Mouse (Mus musculus): ENCODE measurements at regions not wholly inside any gene's neighbourhood (a gene's known extent, or its start where the extent isn't known, plus 50 kb on each side); places are given as distances from the start of the nearest gene placed in this dataset.

DNA sequence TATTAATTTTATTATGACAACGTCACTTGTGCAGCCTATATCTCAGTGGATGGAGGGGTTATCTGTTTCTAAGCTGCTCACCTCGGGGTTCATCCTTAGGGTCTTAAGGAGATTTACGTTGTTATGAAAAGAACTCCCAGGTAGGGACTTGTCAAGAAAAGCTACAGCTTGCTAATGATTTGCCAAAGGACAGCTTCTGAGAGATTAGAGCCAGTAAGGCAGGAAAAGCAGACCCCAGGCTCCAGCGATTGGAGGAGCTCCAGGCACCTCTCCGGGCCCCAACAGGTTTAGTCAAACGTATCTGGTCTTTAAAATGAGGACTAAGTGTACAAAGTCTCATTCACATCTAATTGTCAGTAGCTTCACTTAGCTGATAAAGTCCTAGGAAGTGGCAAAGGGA is 59.8 kb upstream of the Lpar1 start:
- no peaks in the 10 kb centered on the region for H3K36me3 ChIP-seq
- H3K9me3 ChIP-seq (replicated peaks): no peaks in the 10 kb centered on the region
- H3K4me3 ChIP-seq (replicated peaks): no peak overlapping the region
- H3K4me2 ChIP-seq (replicated peaks): no peak overlapping the region
- no peak overlapping the region for H3K9ac ChIP-seq
- no peaks in the 10 kb centered on the region for H3K4me1 ChIP-seq
- H3K27ac ChIP-seq (replicated peaks): no peak overlapping the region
- ATAC-seq (ENCODE audit: insufficient number of reproducible peaks, low FRiP score, low TSS enrichment, low read depth): no peak
- H3K27me3 ChIP-seq: no peaks in the 10 kb centered on the region
- 50% methylated on average over 6 of the region's 6 CpGs for WGBS

DNA sequence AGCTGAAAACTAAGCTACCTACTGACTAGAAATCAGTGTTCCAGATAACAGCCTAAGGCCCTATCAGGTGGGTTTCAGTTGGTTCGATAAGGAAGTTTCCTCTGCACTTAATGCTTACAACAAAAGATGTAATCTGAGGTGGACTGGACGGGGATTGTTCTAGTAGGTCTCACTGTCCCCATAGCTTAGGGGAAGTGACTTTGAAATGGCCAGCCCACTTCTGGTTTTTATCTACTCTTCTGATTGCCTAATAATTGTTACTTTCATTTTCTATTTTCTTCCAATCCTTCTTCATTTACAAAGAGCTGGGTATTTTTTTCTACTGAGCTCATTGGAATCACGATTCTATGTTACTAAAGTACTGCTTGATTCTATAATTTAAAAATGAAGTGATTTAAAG is 59.3 kb upstream of the Lpar1 start:
- Histone ChIP-seq H3K9ac (no peak overlapping the region), H3K4me3 (replicated peaks) (no peak overlapping the region), H3K4me1 (no peaks in the 10 kb centered on the region), H3K36me3 (no peaks in the 10 kb centered on the region), H3K27ac (replicated peaks) (no peak overlapping the region), H3K4me2 (replicated peaks) (no peak overlapping the region), H3K9me3 (replicated peaks) (no peaks in the 10 kb centered on the region), H3K27me3 (no peaks in the 10 kb centered on the region)
- WGBS: 70% methylated on average over 3 of the region's 3 CpGs
- ATAC-seq (ENCODE audit: insufficient number of reproducible peaks, low FRiP score, low TSS enrichment, low read depth): no peak

DNA sequence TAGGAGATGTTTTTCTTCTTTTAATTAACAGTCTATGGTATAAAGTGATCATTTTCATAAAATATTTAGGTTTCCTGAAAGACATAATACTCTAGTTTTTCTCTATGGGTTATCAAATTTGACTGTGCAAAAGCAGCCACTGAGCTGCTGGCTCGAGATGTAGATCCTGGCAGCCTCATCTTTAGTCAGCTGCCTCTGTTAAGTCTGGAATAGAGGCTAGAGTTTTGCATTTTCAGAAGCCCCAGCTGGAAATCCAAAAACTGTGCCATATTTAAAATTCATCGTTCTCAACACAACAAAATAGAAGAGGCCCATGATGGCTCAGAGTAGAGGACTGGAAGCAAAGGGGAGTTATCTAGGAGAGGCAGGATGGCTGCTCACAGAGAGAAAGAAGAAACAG is 53.8 kb upstream of the Lpar1 start:
- Histone ChIP-seq H3K27me3 (no peaks in the 10 kb centered on the region), H3K4me3 (replicated peaks) (no peak overlapping the region), H3K4me2 (replicated peaks) (no peak overlapping the region), H3K27ac (replicated peaks) (no peak overlapping the region), H3K4me1 (no peaks in the 10 kb centered on the region), H3K9ac (no peak overlapping the region), H3K9me3 (replicated peaks) (no peaks in the 10 kb centered on the region), H3K36me3 (no peaks in the 10 kb centered on the region)
- ATAC-seq (ENCODE audit: insufficient number of reproducible peaks, low FRiP score, low TSS enrichment, low read depth): no peak
- WGBS: 80% methylated on average over 2 of the region's 2 CpGs

DNA sequence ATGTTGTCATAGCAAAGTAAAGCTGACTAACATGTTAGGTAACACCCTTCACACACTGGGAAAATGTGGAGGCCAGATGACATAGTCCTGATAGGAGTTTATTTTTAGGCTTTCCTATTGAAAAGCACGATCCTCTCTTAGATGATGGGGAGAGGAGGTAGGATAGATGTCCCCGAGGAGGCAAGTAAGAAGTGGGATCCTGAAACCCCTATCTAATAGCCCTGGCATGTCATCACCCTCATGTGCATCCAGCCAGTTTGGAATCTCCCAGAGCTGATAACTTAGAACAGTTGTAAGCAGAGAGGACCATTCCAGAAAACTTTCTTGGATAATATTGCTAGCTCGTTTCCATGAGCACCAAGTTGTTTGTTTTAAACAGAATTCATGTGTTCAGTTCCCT is 52.2 kb upstream of the Lpar1 start:
- no peaks in the 10 kb centered on the region for H3K36me3 ChIP-seq
- no peak overlapping the region for H3K27ac ChIP-seq (replicated peaks)
- ATAC-seq (ENCODE audit: insufficient number of reproducible peaks, low FRiP score, low TSS enrichment, low read depth): no peak
- H3K27me3 ChIP-seq: no peaks in the 10 kb centered on the region
- no peak overlapping the region for H3K4me3 ChIP-seq (replicated peaks)
- H3K9ac ChIP-seq: no peak overlapping the region
- H3K9me3 ChIP-seq (replicated peaks): no peaks in the 10 kb centered on the region
- no peaks in the 10 kb centered on the region for H3K4me1 ChIP-seq
- WGBS: 67% methylated on average over 3 of the region's 3 CpGs
- H3K4me2 ChIP-seq (replicated peaks): no peak overlapping the region
